Mouse (Mus musculus): ENCODE measurements around the gene Ppp1r26. TPM values are rescaled to one million over a fixed set of nuclear protein-coding genes. Genes with fewer than 3 reads are reported as not detected.

Ppp1r26 gene
- polyA plus RNA-seq, 1 experiment from 2014 or later = 2.3 TPM

DNA sequence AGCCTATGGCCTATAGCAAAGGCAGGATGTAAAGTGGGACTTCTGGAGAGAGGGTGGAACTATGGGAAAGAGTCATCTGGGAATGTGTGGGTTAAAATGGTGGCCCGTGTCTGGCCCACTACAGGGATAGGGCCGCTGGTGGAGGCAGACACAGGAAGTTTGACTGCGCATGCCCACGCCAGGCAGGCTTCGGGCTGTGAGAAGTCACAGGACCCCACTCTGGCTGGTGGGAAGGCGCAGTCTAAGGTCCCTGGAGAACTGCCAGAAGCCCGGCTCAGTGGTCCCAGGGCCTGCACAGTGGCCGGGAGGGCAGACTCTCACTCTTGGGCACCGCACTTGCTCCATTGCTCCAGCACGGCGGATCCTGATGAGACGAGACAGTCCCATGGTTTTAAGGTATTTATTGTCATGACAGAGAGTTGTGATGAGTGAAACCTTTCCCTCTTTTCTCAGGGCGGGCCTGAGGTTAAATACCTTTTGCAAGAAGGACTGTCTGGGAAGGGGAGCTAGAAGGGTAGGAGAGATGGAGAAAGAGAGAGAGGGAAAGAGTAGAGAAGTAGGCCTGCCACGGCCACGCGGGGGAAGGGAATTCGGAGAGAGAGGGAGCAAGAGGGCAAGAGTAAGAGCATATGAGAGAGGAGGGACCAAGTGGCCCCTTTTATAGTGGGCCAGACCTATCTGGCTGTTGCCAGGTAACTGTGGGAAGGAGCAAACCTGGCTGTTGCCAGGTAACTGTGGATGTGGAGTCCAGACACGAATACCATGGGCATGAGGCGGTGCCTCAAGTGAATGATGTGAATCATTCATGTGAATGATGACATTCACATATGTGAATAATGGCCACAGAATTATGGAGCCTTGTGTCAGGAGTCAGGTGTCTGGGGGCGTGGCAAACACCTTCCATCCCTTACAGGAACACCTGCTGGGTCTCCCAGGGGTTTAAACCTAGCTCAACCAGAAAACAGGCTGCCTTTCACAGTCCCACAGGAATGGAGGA, 32.9 kb downstream of the Ppp1r26 start:
- WGBS = 48% methylated on average over 20 of the region's 20 CpGs
- H3K4me1 ChIP-seq (ENCODE audit: control insufficient read depth, insufficient read depth, low read length) = 0 out of 2 replicates have a peak, but pooled peaks cover 3% of the 10 kb centered on the region
- no peaks in the 10 kb centered on the region for H3K9me3 ChIP-seq (ENCODE audit: control insufficient read depth, low read length)
- H3K4me2 ChIP-seq (ENCODE audit: low read depth, low read length) = peak overlapping the region; percentile 46
- ATAC-seq = peak; percentile 50; the same call in 1 of the 2 replicates
- H3K36me3 ChIP-seq (ENCODE audit: control insufficient read depth, insufficient read depth, low read length) = no peaks in the 10 kb centered on the region
- peak overlapping the region; percentile 50 for H3K4me3 ChIP-seq (ENCODE audit: low read length)
- peak overlapping the region; percentile 68 for H3K27ac ChIP-seq (ENCODE audit: low read length)
- H3K9ac ChIP-seq (ENCODE audit: low read depth, low read length) = peak overlapping the region; percentile 66
- no peaks in the 10 kb centered on the region for H3K27me3 ChIP-seq (replicated peaks; ENCODE audit: control insufficient read depth, insufficient read depth, low read length)

DNA sequence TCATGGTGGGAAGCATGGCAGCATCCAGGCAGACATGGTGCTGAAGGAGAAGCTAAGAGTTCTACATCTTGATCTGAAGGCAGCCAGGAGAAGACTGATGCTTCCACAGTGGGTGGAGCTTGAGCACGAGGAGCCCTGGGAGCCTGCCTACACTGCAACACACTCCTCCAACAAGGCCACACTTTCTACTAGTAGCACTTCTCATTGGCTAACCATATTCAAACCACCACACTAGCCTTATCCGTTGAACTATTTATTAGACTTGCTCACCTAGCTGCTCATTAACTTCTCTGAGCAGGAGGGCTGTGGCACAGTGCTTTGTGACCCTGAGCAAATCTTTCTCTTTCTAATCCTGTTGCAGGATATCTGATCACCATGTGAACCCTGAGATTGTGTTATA, 37.3 kb downstream of the Ppp1r26 start:
- H3K4me3 ChIP-seq (ENCODE audit: low read length) = no peak overlapping the region
- no peaks in the 10 kb centered on the region for H3K36me3 ChIP-seq (ENCODE audit: control insufficient read depth, insufficient read depth, low read length)
- H3K27me3 ChIP-seq (replicated peaks; ENCODE audit: control insufficient read depth, insufficient read depth, low read length) = no peaks in the 10 kb centered on the region
- no peak overlapping the region for H3K27ac ChIP-seq (ENCODE audit: low read length)
- WGBS = 58% methylated on average over 2 of the region's 2 CpGs
- H3K4me2 ChIP-seq (ENCODE audit: low read depth, low read length) = no peak overlapping the region
- no peaks in the 10 kb centered on the region for H3K9me3 ChIP-seq (ENCODE audit: control insufficient read depth, low read length)
- no peak overlapping the region for H3K9ac ChIP-seq (ENCODE audit: low read depth, low read length)
- peak; percentile 85 for ATAC-seq
- 0 out of 2 replicates have a peak, but pooled peaks cover 2% of the 10 kb centered on the region for H3K4me1 ChIP-seq (ENCODE audit: control insufficient read depth, insufficient read depth, low read length)

DNA sequence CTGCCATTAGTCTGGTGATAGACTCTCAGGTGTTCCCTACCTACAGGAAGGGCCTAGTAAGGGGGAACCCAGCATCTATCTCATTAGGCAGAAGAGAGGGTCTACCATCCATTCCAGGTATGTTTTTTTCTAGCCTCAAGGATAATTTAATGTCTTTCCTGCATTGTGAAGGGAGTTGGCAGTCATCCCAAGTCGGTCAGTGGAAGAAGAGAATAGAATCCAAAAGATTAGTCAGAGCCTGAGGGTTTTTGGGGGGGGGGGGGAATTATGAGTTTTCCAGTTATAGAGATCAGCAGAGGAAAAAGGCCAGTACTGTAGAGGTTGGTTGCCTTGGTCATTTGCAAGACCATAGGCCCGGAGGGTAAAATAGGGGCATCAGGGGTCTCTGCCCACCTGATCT, 47.9 kb downstream of the Ppp1r26 start:
- WGBS = 78% methylated on average over 2 of the region's 2 CpGs
- no peak overlapping the region for H3K27ac ChIP-seq (ENCODE audit: low read length)

DNA sequence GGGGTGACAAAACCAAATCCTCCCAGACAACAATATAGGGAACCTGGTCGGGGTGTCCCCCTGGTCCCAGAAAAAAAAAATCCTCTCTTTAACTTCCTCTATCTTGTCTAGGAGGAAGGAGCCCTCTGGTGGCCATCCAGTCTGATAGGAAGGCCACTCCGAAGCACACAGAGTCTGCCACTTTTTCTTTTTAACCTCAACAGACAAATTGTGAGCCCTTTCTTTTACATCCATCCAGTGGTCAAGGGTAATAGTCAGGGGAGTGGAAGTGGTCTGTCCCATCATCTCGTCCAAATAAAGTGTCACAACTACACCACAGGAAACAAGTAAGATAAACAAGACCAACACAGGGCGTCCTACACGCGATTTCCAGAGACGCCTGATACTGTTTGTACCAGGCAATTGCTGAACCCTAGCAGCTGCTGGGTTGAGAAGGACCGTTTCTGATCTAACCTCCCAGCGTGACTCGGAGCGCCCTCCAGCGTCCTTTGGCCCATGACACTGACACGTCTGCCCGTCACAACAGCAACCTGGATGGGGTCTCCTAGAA, 48.7 kb downstream of the Ppp1r26 start:
- Histone ChIP-seq H3K27me3 (replicated peaks; ENCODE audit: control insufficient read depth, insufficient read depth, low read length) (no peaks in the 10 kb centered on the region), H3K9me3 (ENCODE audit: control insufficient read depth, low read length) (no peaks in the 10 kb centered on the region), H3K4me3 (ENCODE audit: low read length) (no peak overlapping the region), H3K4me1 (ENCODE audit: control insufficient read depth, insufficient read depth, low read length) (peaks cover 13% of the 10 kb centered on the region), H3K27ac (ENCODE audit: low read length) (0 out of 2 replicates have a peak overlapping the region, but pooled peaks have one; percentile 20), H3K36me3 (ENCODE audit: control insufficient read depth, insufficient read depth, low read length) (no peaks in the 10 kb centered on the region), H3K9ac (ENCODE audit: low read depth, low read length) (no peak overlapping the region), H3K4me2 (ENCODE audit: low read depth, low read length) (no peak overlapping the region)
- WGBS = 72% methylated on average over 14 of the region's 14 CpGs
- no peak for ATAC-seq

More for the DNA sequence above, 47.9 kb downstream of the Ppp1r26 start:
- Histone ChIP-seq H3K4me1 (ENCODE audit: control insufficient read depth, insufficient read depth, low read length) (peaks cover 13% of the 10 kb centered on the region), H3K36me3 (ENCODE audit: control insufficient read depth, insufficient read depth, low read length) (no peaks in the 10 kb centered on the region), H3K9me3 (ENCODE audit: control insufficient read depth, low read length) (no peaks in the 10 kb centered on the region), H3K4me3 (ENCODE audit: low read length) (no peak overlapping the region), H3K27me3 (replicated peaks; ENCODE audit: control insufficient read depth, insufficient read depth, low read length) (no peaks in the 10 kb centered on the region), H3K9ac (ENCODE audit: low read depth, low read length) (no peak overlapping the region), H3K4me2 (ENCODE audit: low read depth, low read length) (no peak overlapping the region)
- no peak for ATAC-seq

DNA sequence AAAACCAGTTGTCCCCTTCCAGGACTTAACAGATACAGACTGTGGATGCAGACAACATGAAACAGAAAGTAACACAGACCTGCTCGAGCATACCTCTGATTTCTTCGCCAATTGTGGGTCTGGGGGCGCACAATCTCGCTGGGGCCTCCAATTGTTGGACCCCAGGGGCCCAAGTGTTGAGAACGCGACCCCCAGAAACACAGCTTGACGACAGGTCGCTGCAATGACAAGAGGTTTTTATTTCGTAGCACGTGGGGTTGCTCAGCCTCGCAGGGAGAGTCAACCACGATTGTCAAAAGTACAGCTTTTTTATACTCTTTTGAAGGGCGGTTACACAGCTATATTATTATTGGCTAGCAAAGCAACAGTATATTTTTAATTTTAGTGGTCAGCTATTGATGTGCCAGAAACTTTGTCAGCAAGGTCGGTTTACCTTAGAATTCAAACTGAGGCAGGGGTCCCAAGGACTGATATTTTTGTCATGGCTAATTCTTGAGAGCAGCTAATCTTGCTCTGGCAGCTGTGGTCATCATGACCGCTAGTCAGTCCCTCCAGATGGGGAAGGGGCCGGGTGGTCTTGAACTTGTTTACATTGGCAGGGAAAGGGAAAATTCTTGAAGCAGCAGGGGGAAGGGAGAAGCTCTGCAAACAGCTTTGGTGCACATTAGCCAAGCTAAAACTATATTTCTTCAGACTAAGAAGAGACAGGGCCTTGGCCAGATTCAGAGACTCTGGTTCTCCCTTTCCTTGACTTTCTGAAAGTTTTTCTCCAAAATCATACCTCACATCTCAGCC, 49.4 kb downstream of the Ppp1r26 start:
- Histone ChIP-seq H3K4me1 (ENCODE audit: control insufficient read depth, insufficient read depth, low read length) (peaks cover 13% of the 10 kb centered on the region), H3K27ac (ENCODE audit: low read length) (peak overlapping the region; percentile 30), H3K9me3 (ENCODE audit: control insufficient read depth, low read length) (no peaks in the 10 kb centered on the region), H3K27me3 (replicated peaks; ENCODE audit: control insufficient read depth, insufficient read depth, low read length) (no peaks in the 10 kb centered on the region), H3K4me3 (ENCODE audit: low read length) (no peak overlapping the region), H3K36me3 (ENCODE audit: control insufficient read depth, insufficient read depth, low read length) (no peaks in the 10 kb centered on the region), H3K9ac (ENCODE audit: low read depth, low read length) (0 out of 2 replicates have a peak overlapping the region, but pooled peaks have one; percentile 12), H3K4me2 (ENCODE audit: low read depth, low read length) (no peak overlapping the region)
- WGBS = 74% methylated on average over 16 of the region's 16 CpGs
- ATAC-seq = 0 out of 2 replicates have a peak, but pooled peaks have one; percentile 5

DNA sequence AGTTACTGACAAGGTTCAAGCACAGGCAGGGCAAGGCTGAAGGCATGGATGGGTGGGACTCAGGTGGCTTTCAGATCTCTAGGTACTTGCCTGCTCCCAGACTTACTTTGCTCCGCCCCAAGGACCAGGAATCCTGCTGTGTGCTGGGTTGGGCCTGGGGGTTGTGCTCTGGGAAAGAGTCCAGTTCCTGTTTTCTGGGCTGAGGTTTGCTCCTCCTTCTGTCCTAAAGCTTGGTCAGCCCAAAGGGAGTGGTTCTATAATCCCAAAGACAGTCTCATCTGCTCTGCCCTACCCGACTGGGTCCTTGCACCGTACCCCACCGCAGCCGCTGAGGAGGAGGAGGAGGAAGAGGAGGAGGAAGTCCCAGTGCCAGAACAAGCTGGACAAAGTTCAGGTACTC, 50.1 kb downstream of the Ppp1r26 start, which contains the start of gene Gbgt1:
Gene Gbgt1 (plus strand): TSS at position 221 of the 400 bp plus-strand sequence.
- H3K27me3 ChIP-seq (replicated peaks; ENCODE audit: control insufficient read depth, insufficient read depth, low read length) = no peaks in the 10 kb centered on the region
- H3K4me2 ChIP-seq (ENCODE audit: low read depth, low read length) = peak within 1 kb of the TSS; percentile 19; the same call in 1 of the 2 replicates
- peak; percentile 50 for ATAC-seq
- peak within 1 kb of the TSS; percentile 30 for H3K27ac ChIP-seq (ENCODE audit: low read length)
- H3K4me3 ChIP-seq (ENCODE audit: low read length) = peak within 1 kb of the TSS; percentile 1; the same call in 1 of the 2 replicates
- 60% methylated on average over 5 of the region's 5 CpGs for WGBS
- H3K36me3 ChIP-seq (ENCODE audit: control insufficient read depth, insufficient read depth, low read length) = no peaks in the 10 kb centered on the region
- peak within 1 kb of the TSS; percentile 12; the same call in 1 of the 2 replicates for H3K9ac ChIP-seq (ENCODE audit: low read depth, low read length)
- H3K4me1 ChIP-seq (ENCODE audit: control insufficient read depth, insufficient read depth, low read length) = peaks cover 13% of the 10 kb centered on the region
- H3K9me3 ChIP-seq (ENCODE audit: control insufficient read depth, low read length) = no peaks in the 10 kb centered on the region

DNA sequence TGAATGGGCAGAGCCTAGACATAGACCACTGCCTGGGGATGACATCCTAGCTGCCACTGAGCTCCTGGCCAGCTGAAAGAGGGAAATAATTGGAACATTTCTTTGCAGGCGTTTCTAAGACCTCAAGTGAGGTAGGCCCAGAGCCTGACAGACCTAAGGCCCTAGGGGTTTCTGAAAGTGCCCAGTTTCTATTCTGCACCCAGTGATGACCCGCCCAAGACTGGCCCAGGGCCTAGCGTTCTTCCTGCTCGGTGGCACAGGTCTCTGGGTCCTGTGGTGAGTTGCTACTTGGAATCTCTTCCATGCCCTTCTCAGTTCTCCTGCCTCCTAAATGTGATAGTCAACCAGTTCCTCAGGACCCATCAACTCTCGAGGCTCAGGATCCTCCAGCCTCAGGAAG, 51.0 kb downstream of the Ppp1r26 start:
- Histone ChIP-seq H3K27ac (ENCODE audit: low read length) (no peak overlapping the region), H3K9ac (ENCODE audit: low read depth, low read length) (no peak overlapping the region), H3K9me3 (ENCODE audit: control insufficient read depth, low read length) (no peaks in the 10 kb centered on the region), H3K36me3 (ENCODE audit: control insufficient read depth, insufficient read depth, low read length) (no peaks in the 10 kb centered on the region), H3K4me3 (ENCODE audit: low read length) (peak overlapping the region; percentile 1; the same call in 1 of the 2 replicates), H3K27me3 (replicated peaks; ENCODE audit: control insufficient read depth, insufficient read depth, low read length) (no peaks in the 10 kb centered on the region), H3K4me2 (ENCODE audit: low read depth, low read length) (no peak overlapping the region), H3K4me1 (ENCODE audit: control insufficient read depth, insufficient read depth, low read length) (peaks cover 13% of the 10 kb centered on the region)
- ATAC-seq = no peak
- whole genome bisulfite sequencing = 85% methylated on average over 5 of the region's 5 CpGs

DNA sequence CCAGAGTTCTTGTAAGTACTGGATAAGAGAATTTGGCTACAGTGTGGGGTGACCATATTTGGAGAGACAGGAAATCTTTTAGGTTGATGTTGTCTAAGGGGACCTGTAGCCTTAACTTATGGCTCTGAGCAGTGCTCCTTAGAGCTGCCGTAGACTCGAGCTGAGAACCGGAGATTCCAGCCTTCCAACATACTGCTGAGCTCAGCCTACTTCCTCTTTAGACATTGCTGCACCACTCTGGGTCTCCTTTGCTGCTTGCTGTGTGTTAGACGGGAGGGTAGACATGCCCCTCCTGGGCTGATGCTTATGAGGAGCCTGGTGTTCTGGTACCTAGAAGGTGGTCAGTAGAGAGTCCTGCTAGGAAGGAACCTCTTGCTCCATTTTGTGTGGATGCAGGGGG, 51.8 kb downstream of the Ppp1r26 start:
- Histone ChIP-seq H3K4me1 (ENCODE audit: control insufficient read depth, insufficient read depth, low read length) (peaks cover 13% of the 10 kb centered on the region), H3K36me3 (ENCODE audit: control insufficient read depth, insufficient read depth, low read length) (no peaks in the 10 kb centered on the region), H3K27ac (ENCODE audit: low read length) (no peak overlapping the region), H3K27me3 (replicated peaks; ENCODE audit: control insufficient read depth, insufficient read depth, low read length) (no peaks in the 10 kb centered on the region), H3K4me3 (ENCODE audit: low read length) (no peak overlapping the region), H3K4me2 (ENCODE audit: low read depth, low read length) (no peak overlapping the region), H3K9ac (ENCODE audit: low read depth, low read length) (no peak overlapping the region), H3K9me3 (ENCODE audit: control insufficient read depth, low read length) (no peaks in the 10 kb centered on the region)
- WGBS = 83% methylated on average over 4 of the region's 4 CpGs
- ATAC-seq = no peak

Measured in intestine, embryonic 16.5 days (tissue).